Mouse (Mus musculus) heart, embryonic 11.5 days (tissue): ENCODE measurements around the gene Serp1. TPM values are rescaled to one million over a fixed set of nuclear protein-coding genes. Genes with fewer than 3 reads are reported as not detected.

ENCODE experiments used
- ATAC-seq: fragments of 200-750 bp; cut with Nextera tagmentation; replicated peaks from 2 replicates; pipeline ENCODE4 v1.8.0; 2017; ENCODE audit warnings: moderate library complexity; ENCODE audit not compliant: insufficient number of reproducible peaks, low FRiP score, low TSS enrichment
- H3K27ac ChIP-seq: fragments of 300-500 bp; sonication (generic); 2 replicates; pipeline ENCODE4 v1.5.1; 2014; ENCODE audit warnings: mild to moderate bottlenecking, low read depth, low read length
- H3K27me3 ChIP-seq: fragments of 300-500 bp; sonication (generic); 2 replicates; pipeline ENCODE4 v1.6.1; 2014; ENCODE audit warnings: mild to moderate bottlenecking, low read length, mixed read lengths; ENCODE audit not compliant: control insufficient read depth, insufficient read depth
- H3K36me3 ChIP-seq: fragments of 300-500 bp; sonication (generic); 2 replicates; pipeline ENCODE4 v1.6.1; 2014; ENCODE audit warnings: mild to moderate bottlenecking, low read length, moderate library complexity, mixed read lengths; ENCODE audit not compliant: control insufficient read depth, insufficient read depth
- H3K4me1 ChIP-seq: fragments of 300-500 bp; sonication (generic); 2 replicates; pipeline ENCODE4 v1.6.1; 2014; ENCODE audit warnings: low read length; ENCODE audit not compliant: control insufficient read depth, insufficient read depth
- H3K4me2 ChIP-seq: fragments of 300-500 bp; sonication (generic); 2 replicates; pipeline ENCODE4 v1.6.1; 2014; ENCODE audit warnings: mild to moderate bottlenecking, moderate library complexity
- H3K4me3 ChIP-seq: fragments of 300-500 bp; sonication (generic); 2 replicates; pipeline ENCODE4 v1.5.1; 2014; ENCODE audit warnings: low read depth, low read length
- H3K9ac ChIP-seq: fragments of 300-500 bp; sonication (generic); 2 replicates; pipeline ENCODE4 v1.6.1; 2014; ENCODE audit warnings: mild to moderate bottlenecking, low read depth, low read length, moderate library complexity
- H3K9me3 ChIP-seq: fragments of 300-500 bp; sonication (generic); replicated peaks from 2 replicates; pipeline ENCODE4 v1.6.1; 2016; ENCODE audit warnings: low read length; ENCODE audit not compliant: control insufficient read depth
- WGBS: fragments of 180-500 bp; shearing (Covaris S2); extraction: QIAGEN DNeasy Blood & Tissue Kit; methylation state at CpG from one replicate; pipeline ENCODE4 v1.1.7; 2014; ENCODE audit not compliant: insufficient replicate concordance; 5-methylcytosine and 5-hydroxymethylcytosine counted together
- polyA plus RNA-seq: library from polyadenylated mRNA; unstranded; fragments of >200 nt; fragmentation: Nextera tagmentation; extraction: Ambion mirVana; gene quantifications from 2 replicates; pipeline ENCODE4 v1.2.1, GENCODE M21; 2014

Gene Serp1
- polyA plus RNA-seq, 1 experiment from 2014 or later: 107 TPM

GRCm38 (mm10) chr3:58516602-58516976 is 9.1 kb downstream of the Serp1 start:
- peaks cover 3% of the 10 kb centered on the region; the same call in 1 of the 2 replicates for H3K36me3 ChIP-seq
- WGBS: 57% methylated on average over 7 of the region's 7 CpGs
- ATAC-seq: no peak

GRCm38 (mm10) chr3:58515947-58516601 is 9.6 kb downstream of the Serp1 start:
- H3K9ac ChIP-seq: no peak overlapping the region
- WGBS: 63% methylated on average over 1 of the region's 1 CpGs
- H3K4me2 ChIP-seq: no peak overlapping the region
- no peak overlapping the region for H3K4me3 ChIP-seq
- no peaks in the 10 kb centered on the region for H3K36me3 ChIP-seq
- no peaks in the 10 kb centered on the region for H3K9me3 ChIP-seq
- no peaks in the 10 kb centered on the region for H3K27me3 ChIP-seq
- peaks cover 4% of the 10 kb centered on the region; the same call in 1 of the 2 replicates for H3K4me1 ChIP-seq
- H3K27ac ChIP-seq: no peak overlapping the region
- ATAC-seq: no peak

More at GRCm38 (mm10) chr3:58516602-58516976, 9.1 kb downstream of the Serp1 start:
- no peak overlapping the region for H3K9ac ChIP-seq
- peaks cover 4% of the 10 kb centered on the region; the same call in 1 of the 2 replicates for H3K4me1 ChIP-seq
- no peaks in the 10 kb centered on the region for H3K9me3 ChIP-seq
- H3K27me3 ChIP-seq: no peaks in the 10 kb centered on the region
- H3K27ac ChIP-seq: no peak overlapping the region
- H3K4me2 ChIP-seq: no peak overlapping the region
- no peak overlapping the region for H3K4me3 ChIP-seq

- Histone ChIP-seq H3K4me3 (no peak overlapping the region), H3K4me2 (no peak overlapping the region), H3K27ac (no peak overlapping the region), H3K27me3 (no peaks in the 10 kb centered on the region), H3K9ac (no peak overlapping the region), H3K36me3 (no peaks in the 10 kb centered on the region), H3K4me1 (no peaks in the 10 kb centered on the region), H3K9me3 (no peaks in the 10 kb centered on the region)
- WGBS: 78% methylated on average over 4 of the region's 4 CpGs
- no peak for ATAC-seq
These were observed 12.2 kb downstream of the Serp1 start for GRCm38 (mm10) chr3:58513483-58513882.

GRCm38 (mm10) chr3:58512740-58513139 is 13.0 kb downstream of the Serp1 start:
- Histone ChIP-seq H3K9ac (no peak overlapping the region), H3K4me2 (no peak overlapping the region), H3K4me1 (no peaks in the 10 kb centered on the region), H3K27me3 (no peaks in the 10 kb centered on the region), H3K27ac (no peak overlapping the region), H3K9me3 (no peaks in the 10 kb centered on the region), H3K36me3 (no peaks in the 10 kb centered on the region), H3K4me3 (no peak overlapping the region)
- no peak for ATAC-seq
- WGBS: 79% methylated on average over 3 of the region's 3 CpGs

- Histone ChIP-seq H3K36me3 (no peaks in the 10 kb centered on the region), H3K4me3 (no peak overlapping the region), H3K9me3 (no peaks in the 10 kb centered on the region), H3K27ac (no peak overlapping the region), H3K4me1 (no peaks in the 10 kb centered on the region), H3K9ac (no peak overlapping the region), H3K4me2 (no peak overlapping the region), H3K27me3 (no peaks in the 10 kb centered on the region)
- ATAC-seq: no peak
These were observed 14.1 kb downstream of the Serp1 start for GRCm38 (mm10) chr3:58511581-58511980.

- no peak overlapping the region for H3K4me2 ChIP-seq
- 78% methylated on average over 7 of the region's 7 CpGs for WGBS
These were observed 17.5 kb downstream of the Serp1 start for GRCm38 (mm10) chr3:58508020-58508750.

GRCm38 (mm10) chr3:58504676-58505075 is 21.0 kb downstream of the Serp1 start:
- Histone ChIP-seq H3K4me3 (no peak overlapping the region), H3K27ac (no peak overlapping the region), H3K9me3 (no peaks in the 10 kb centered on the region), H3K27me3 (no peaks in the 10 kb centered on the region), H3K4me2 (no peak overlapping the region), H3K36me3 (no peaks in the 10 kb centered on the region), H3K4me1 (no peaks in the 10 kb centered on the region), H3K9ac (no peak overlapping the region)
- ATAC-seq: no peak

More at GRCm38 (mm10) chr3:58508020-58508750, 17.5 kb downstream of the Serp1 start:
- H3K4me1 ChIP-seq: no peaks in the 10 kb centered on the region
- H3K27ac ChIP-seq: no peak overlapping the region
- H3K9me3 ChIP-seq: no peaks in the 10 kb centered on the region
- H3K4me3 ChIP-seq: no peak overlapping the region
- no peaks in the 10 kb centered on the region for H3K27me3 ChIP-seq
- no peak overlapping the region for H3K9ac ChIP-seq
- no peak for ATAC-seq
- H3K36me3 ChIP-seq: no peaks in the 10 kb centered on the region

GRCm38 (mm10) chr3:58503720-58504333 is 21.9 kb downstream of the Serp1 start:
- Histone ChIP-seq H3K9me3 (no peaks in the 10 kb centered on the region), H3K36me3 (no peaks in the 10 kb centered on the region), H3K9ac (no peak overlapping the region), H3K4me3 (no peak overlapping the region), H3K4me1 (no peaks in the 10 kb centered on the region), H3K4me2 (no peak overlapping the region), H3K27ac (no peak overlapping the region), H3K27me3 (no peaks in the 10 kb centered on the region)
- ATAC-seq: no peak
- WGBS: 64% methylated on average over 3 of the region's 3 CpGs
